Mouse (Mus musculus) cortical plate, adult 2 months (tissue): ENCODE data around the gene Snapin.

Experiments used
- CTCF ChIP-seq: fragments of 200-500 bp; IDR thresholded peaks from 2 replicates; pipeline ENCODE4 v1.5.1; 2011; ENCODE audit warnings: mild to moderate bottlenecking, control low read depth, low read length; ENCODE audit not compliant: insufficient read depth; ENCODE audit errors: extremely low read depth
- POLR2A ChIP-seq: fragments of 200-500 bp; IDR thresholded peaks from 2 replicates; pipeline ENCODE4 v1.6.1; 2011; ENCODE audit warnings: mild to moderate bottlenecking, low read length, control low read depth; ENCODE audit not compliant: insufficient read depth; ENCODE audit errors: extremely low read depth

GRCm38 (mm10) chr3:90447123-90447494, 43.7 kb downstream of the Snapin start:
- TF ChIP-seq POLR2A: no peak
- TF ChIP-seq CTCF: no peak
